Mouse (Mus musculus) forebrain, embryonic 14.5 days (tissue): ENCODE results near the gene Slamf9. TPM values are rescaled to one million over a fixed set of nuclear protein-coding genes. Genes with fewer than 3 reads are reported as not detected.

Source experiments
- ATAC-seq: fragments of 200-750 bp; cut with Nextera tagmentation; 2 replicates; pipeline ENCODE4 v1.8.0; 2017; ENCODE audit warnings: mild to moderate bottlenecking, moderate library complexity
- DNase-seq: peaks from one replicate; pipeline ENCODE4 v3.0.0-alpha.2; 2015; ENCODE audit warnings: low spot score
- H3K27ac ChIP-seq: fragments of 300-500 bp; sonication (generic); 2 replicates; pipeline ENCODE4 v1.5.1; 2014; ENCODE audit warnings: low read depth, mild to moderate bottlenecking, control low read depth, low read length, moderate library complexity
- H3K27me3 ChIP-seq: fragments of 300-500 bp; sonication (generic); replicated peaks from 2 replicates; pipeline ENCODE4 v1.6.1; 2014; ENCODE audit warnings: low read length, control low read depth, mixed read lengths; ENCODE audit not compliant: control insufficient read depth, insufficient read depth
- H3K36me3 ChIP-seq: fragments of 300-500 bp; sonication (generic); 2 replicates; pipeline ENCODE4 v1.6.1; 2014; ENCODE audit warnings: low read length, control low read depth; ENCODE audit not compliant: control insufficient read depth, insufficient read depth
- H3K4me1 ChIP-seq: fragments of 300-500 bp; sonication (generic); 2 replicates; pipeline ENCODE4 v1.6.1; 2014; ENCODE audit warnings: antibody characterized with exemption, low read length, control low read depth; ENCODE audit not compliant: control insufficient read depth, insufficient read depth
- H3K4me2 ChIP-seq: fragments of 300-500 bp; sonication (generic); 2 replicates; pipeline ENCODE4 v1.6.1; 2014; ENCODE audit warnings: mild to moderate bottlenecking, control low read depth, low read length
- H3K4me3 ChIP-seq: fragments of 300-500 bp; sonication (generic); 2 replicates; pipeline ENCODE4 v1.5.1; 2014; ENCODE audit warnings: low read depth, low read length, control low read depth
- H3K9ac ChIP-seq: fragments of 300-500 bp; sonication (generic); 2 replicates; pipeline ENCODE4 v1.6.1; 2014; ENCODE audit warnings: mild to moderate bottlenecking, low read length, control low read depth, moderate library complexity
- H3K9me3 ChIP-seq: fragments of 300-500 bp; sonication (generic); replicated peaks from 2 replicates; pipeline ENCODE4 v1.6.1; 2016; ENCODE audit warnings: low read length, control low read depth, mixed read lengths; ENCODE audit not compliant: control insufficient read depth
- WGBS: fragments of 180-500 bp; shearing (Covaris S2); extraction: QIAGEN DNeasy Blood & Tissue Kit; methylation state at CpG from one replicate; pipeline ENCODE4 v1.1.7; 2014; 5-methylcytosine and 5-hydroxymethylcytosine counted together
- polyA plus RNA-seq: library from polyadenylated mRNA; unstranded; fragments of >200 nt; fragmentation: Nextera tagmentation; extraction: Ambion mirVana; gene quantifications from 2 replicates; pipeline ENCODE4 v1.2.1, GENCODE M21; 2014

Gene Slamf9
- polyA plus RNA-seq, 1 experiment from 2014 or later, result 0.34 TPM

- DNase-seq (no peak), ATAC-seq (no peak)
- Histone ChIP-seq H3K4me1 (no peaks in the 10 kb centered on the region), H3K9ac (no peak overlapping the region), H3K4me3 (no peak overlapping the region), H3K27me3 (no peaks in the 10 kb centered on the region), H3K36me3 (no peaks in the 10 kb centered on the region), H3K27ac (no peak overlapping the region), H3K4me2 (no peak overlapping the region), H3K9me3 (no peaks in the 10 kb centered on the region)
- 7% methylated on average over 4 of the region's 4 CpGs for WGBS
Observed at GRCm38 (mm10) chr1:172455416-172455815, 19.7 kb upstream of the Slamf9 start.

GRCm38 (mm10) chr1:172456001-172456677 is 19.0 kb upstream of the Slamf9 start:
- Histone ChIP-seq H3K9me3 (no peaks in the 10 kb centered on the region), H3K4me1 (no peaks in the 10 kb centered on the region), H3K9ac (no peak overlapping the region), H3K36me3 (no peaks in the 10 kb centered on the region), H3K27ac (no peak overlapping the region), H3K27me3 (no peaks in the 10 kb centered on the region), H3K4me3 (no peak overlapping the region), H3K4me2 (no peak overlapping the region)
- 71% methylated on average over 7 of the region's 7 CpGs for WGBS
- no peak for DNase-seq
- no peak for ATAC-seq

- Histone ChIP-seq H3K9ac (no peak overlapping the region), H3K9me3 (no peaks in the 10 kb centered on the region), H3K27ac (no peak overlapping the region), H3K4me3 (no peak overlapping the region), H3K36me3 (no peaks in the 10 kb centered on the region), H3K27me3 (no peaks in the 10 kb centered on the region), H3K4me1 (no peaks in the 10 kb centered on the region), H3K4me2 (no peak overlapping the region)
- ATAC-seq (no peak), DNase-seq (no peak)
- WGBS, result 93% methylated on average over 3 of the region's 3 CpGs
Observed at GRCm38 (mm10) chr1:172457196-172457595, 18.0 kb upstream of the Slamf9 start.

GRCm38 (mm10) chr1:172458041-172458440 is 17.1 kb upstream of the Slamf9 start:
- H3K4me2 ChIP-seq, result no peak overlapping the region
- H3K9ac ChIP-seq, result no peak overlapping the region
- H3K27ac ChIP-seq, result no peak overlapping the region
- no peak overlapping the region for H3K4me3 ChIP-seq
- DNase-seq (no peak), ATAC-seq (no peak)
- H3K9me3 ChIP-seq, result no peaks in the 10 kb centered on the region
- WGBS, result 93% methylated on average over 3 of the region's 3 CpGs
- no peaks in the 10 kb centered on the region for H3K27me3 ChIP-seq
- no peaks in the 10 kb centered on the region for H3K4me1 ChIP-seq
- no peaks in the 10 kb centered on the region for H3K36me3 ChIP-seq

DNA sequence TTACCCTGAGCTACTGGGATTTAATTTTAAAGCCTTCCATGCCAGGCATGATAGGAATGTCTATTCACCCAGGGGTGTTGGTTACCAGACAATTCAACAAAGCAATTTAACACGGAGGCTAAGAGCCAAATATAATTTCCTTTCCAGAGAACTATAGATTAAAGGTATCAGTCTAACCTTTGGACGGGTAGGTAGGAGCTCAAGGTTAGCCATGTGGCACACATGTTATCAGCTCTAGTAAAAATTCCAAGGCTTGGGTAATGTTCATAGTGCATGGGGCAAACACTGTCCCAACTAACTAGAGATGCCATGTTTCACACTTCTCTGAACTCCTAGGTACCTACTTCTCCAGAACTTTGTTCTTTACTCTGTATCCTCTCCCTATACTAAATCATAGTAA is 13.6 kb upstream of the Slamf9 start:
- Histone ChIP-seq H3K36me3 (no peaks in the 10 kb centered on the region), H3K9me3 (no peaks in the 10 kb centered on the region)
- no peak for ATAC-seq

GRCm38 (mm10) chr1:172462534-172462933 is 12.6 kb upstream of the Slamf9 start:
- Histone ChIP-seq H3K36me3 (no peaks in the 10 kb centered on the region), H3K27me3 (no peaks in the 10 kb centered on the region), H3K27ac (no peak overlapping the region), H3K9me3 (no peaks in the 10 kb centered on the region), H3K4me3 (no peak overlapping the region), H3K9ac (no peak overlapping the region), H3K4me2 (no peak overlapping the region), H3K4me1 (no peaks in the 10 kb centered on the region)
- ATAC-seq, result no peak
- DNase-seq, result no peak
- WGBS, result 90% methylated on average over 3 of the region's 3 CpGs

More for the DNA sequence above, 13.6 kb upstream of the Slamf9 start:
- no peak overlapping the region for H3K27ac ChIP-seq
- no peaks in the 10 kb centered on the region for H3K4me1 ChIP-seq
- no peaks in the 10 kb centered on the region for H3K27me3 ChIP-seq
- WGBS, result 73% methylated on average over 2 of the region's 2 CpGs
- H3K9ac ChIP-seq, result no peak overlapping the region
- H3K4me2 ChIP-seq, result no peak overlapping the region
- no peak for DNase-seq
- H3K4me3 ChIP-seq, result no peak overlapping the region

DNA sequence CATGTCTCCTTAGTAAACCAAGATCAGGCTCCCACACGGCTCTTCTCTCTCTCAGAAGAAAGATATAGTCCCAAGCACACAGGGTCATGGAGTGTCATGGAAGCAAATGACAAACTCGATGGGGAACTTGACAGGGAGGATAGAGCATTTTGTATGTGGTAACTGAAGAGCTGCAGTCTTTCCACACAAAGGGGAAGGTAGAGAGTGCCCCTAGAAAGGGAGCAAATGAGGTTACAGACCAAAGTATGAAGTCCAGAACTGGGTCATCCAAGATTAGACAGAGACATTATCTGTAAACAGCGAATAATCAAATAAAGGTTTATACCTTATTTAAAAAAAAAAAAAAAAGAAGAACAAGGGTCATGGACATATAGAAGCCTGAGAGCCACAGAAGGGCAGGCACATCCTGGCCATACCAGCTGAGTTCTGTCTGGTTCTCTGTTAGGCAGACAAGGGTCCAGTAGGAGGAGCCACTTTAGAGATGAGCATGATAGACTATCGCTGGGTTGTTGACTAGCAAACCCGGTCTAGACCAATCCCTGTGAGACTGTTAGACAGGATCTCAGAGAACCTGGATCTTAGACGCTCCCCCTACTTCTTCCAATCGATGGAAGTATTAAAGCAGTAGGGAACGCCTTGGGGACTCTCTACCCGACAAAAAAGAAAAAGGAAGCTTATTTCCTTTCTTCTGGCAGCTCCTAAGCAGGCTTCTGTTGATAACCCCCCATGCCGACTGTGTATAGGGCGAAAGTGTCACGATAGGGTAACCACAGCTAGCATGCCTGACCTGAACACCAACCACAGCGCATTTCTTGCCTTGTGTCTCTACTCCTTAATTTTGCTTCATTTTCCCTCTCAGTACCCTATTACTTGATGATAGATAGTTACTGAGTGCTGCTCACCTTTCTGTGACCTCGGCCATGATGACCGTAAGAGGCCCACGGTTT is 11.5 kb upstream of the Slamf9 start:
- WGBS, result 93% methylated on average over 16 of the region's 16 CpGs
- H3K4me3 ChIP-seq, result no peak overlapping the region
- H3K4me2 ChIP-seq, result no peak overlapping the region
- no peaks in the 10 kb centered on the region for H3K36me3 ChIP-seq
- H3K27me3 ChIP-seq, result no peaks in the 10 kb centered on the region
- ATAC-seq (no peak), DNase-seq (no peak)
- H3K9ac ChIP-seq, result no peak overlapping the region
- no peaks in the 10 kb centered on the region for H3K9me3 ChIP-seq
- H3K4me1 ChIP-seq, result no peaks in the 10 kb centered on the region
- H3K27ac ChIP-seq, result no peak overlapping the region

GRCm38 (mm10) chr1:172468301-172468877 is 6.8 kb upstream of the Slamf9 start:
- ATAC-seq (no peak), DNase-seq (no peak)
- 77% methylated on average over 11 of the region's 11 CpGs for WGBS
- Histone ChIP-seq H3K4me1 (no peaks in the 10 kb centered on the region), H3K9me3 (no peaks in the 10 kb centered on the region), H3K27me3 (no peaks in the 10 kb centered on the region), H3K4me2 (no peak overlapping the region), H3K4me3 (no peak overlapping the region), H3K27ac (no peak overlapping the region), H3K9ac (no peak overlapping the region), H3K36me3 (no peaks in the 10 kb centered on the region)

- no peaks in the 10 kb centered on the region for H3K4me1 ChIP-seq
- no peaks in the 10 kb centered on the region for H3K36me3 ChIP-seq
- 87% methylated on average over 5 of the region's 5 CpGs for WGBS
- no peak overlapping the region for H3K4me3 ChIP-seq
- H3K9me3 ChIP-seq, result no peaks in the 10 kb centered on the region
- H3K27me3 ChIP-seq, result no peaks in the 10 kb centered on the region
- no peak for DNase-seq
- no peak overlapping the region for H3K27ac ChIP-seq
- H3K9ac ChIP-seq, result no peak overlapping the region
- no peak for ATAC-seq
- H3K4me2 ChIP-seq, result no peak overlapping the region
Observed at GRCm38 (mm10) chr1:172469373-172469772, 5.8 kb upstream of the Slamf9 start.
